16 mouse cellular contexts compared by ENCODE assay signal in the genomic region with DNA sequence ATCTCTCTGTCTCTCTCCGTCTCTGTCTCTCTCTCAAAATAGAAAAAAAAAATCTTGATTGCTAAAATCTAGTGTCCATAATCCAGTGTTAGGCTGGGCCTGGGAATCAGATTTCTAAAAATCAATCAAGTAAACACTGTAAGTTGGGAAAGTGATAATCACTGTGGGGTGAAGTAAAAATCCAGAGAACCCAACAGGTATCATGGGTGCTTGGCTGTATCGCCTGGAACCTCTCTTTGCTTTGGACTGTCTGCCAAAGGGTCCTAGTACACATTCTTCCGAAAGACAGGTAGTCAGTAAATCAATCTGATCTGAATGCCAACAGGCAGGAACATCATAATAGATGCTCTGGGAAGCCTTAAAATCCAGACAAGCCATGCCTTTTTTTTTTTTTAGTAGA.
"Had no signal": no experiment of that assay in that cellular context is flagged by ENCODE, and none has a peak within 500 bp of the region (broad histone marks: within the 10 kb centered on the region; RNA-seq: fewer than 3 reads in every experiment).

No protein-coding gene starts in this region.

- H3K4me2 ChIP-seq: lung, embryonic 14.5 days; midbrain, embryonic 13.5 days had no signal

- DNase-seq: lung, adult 18-20 months; lung, embryonic 14.5 days; lung, postnatal 10 days; lung, postnatal 4 days; retina, postnatal 1 day; right cerebral cortex, adult 18-20 months; right cerebral cortex, postnatal 25 days; right cerebral cortex, postnatal 4 days; spleen, adult 18-20 months; thymus, adult 18-20 months; thymus, postnatal 14 days; thymus, postnatal 36 days had no signal

- H3K4me3 ChIP-seq: midbrain, embryonic 10.5 days; midbrain, embryonic 13.5 days; myocyte had no signal

- H3K27me3 ChIP-seq: midbrain, embryonic 13.5 days had no signal

- H3K9me3 ChIP-seq: midbrain, embryonic 10.5 days; midbrain, embryonic 13.5 days had no signal

- H3K36me3 ChIP-seq: midbrain, embryonic 10.5 days had no signal

- ATAC-seq: midbrain, embryonic 13.5 days; midbrain, embryonic 16.5 days had no signal

- H3K9ac ChIP-seq: lung, embryonic 14.5 days; midbrain, embryonic 13.5 days had no signal
